Mouse (Mus musculus): ENCODE measurements around the gene Atp8a2.

- TF ChIP-seq CTCF (IDR thresholded peaks at IDR 0.05; ENCODE audit: borderline replicate concordance, insufficient read depth, low read depth, low read length): no peak
- no peak for TF ChIP-seq POLR2A (IDR thresholded peaks at IDR 0.05; ENCODE audit: borderline replicate concordance, insufficient read depth, low read length)
Observed at GRCm38 (mm10) chr14:59633295-59633898, 563.6 kb downstream of the Atp8a2 start.

Data from cerebellum, adult 2 months (tissue).